22 mouse cellular contexts compared by ENCODE assay signal in the genomic region with DNA sequence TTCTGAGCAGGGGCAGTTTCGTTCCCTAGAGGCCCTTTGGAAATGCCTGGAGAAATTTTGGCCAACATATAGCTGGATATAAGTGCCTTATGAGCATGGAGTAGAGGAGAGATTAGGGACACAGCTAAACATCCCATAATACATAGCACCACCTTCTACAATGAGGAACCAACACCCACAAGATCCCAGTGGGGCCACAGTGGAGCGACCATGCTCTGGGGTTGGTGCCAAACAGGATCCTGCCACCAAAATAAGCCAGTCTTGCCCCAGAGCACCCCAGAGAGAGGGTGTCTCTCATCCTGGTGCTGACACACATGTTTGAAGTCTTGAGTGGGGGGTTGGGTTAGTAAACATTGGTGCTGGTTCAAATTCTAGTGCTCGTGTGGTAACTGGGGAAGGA. TPM values are rescaled to one million over a fixed set of nuclear protein-coding genes. Genes with fewer than 3 reads are reported as not detected.
DNase-seq lines count a peak whose midpoint lies in the region; ATAC-seq lines count a peak whose summit lies in the region.
"Had no signal": no experiment of that assay in that cellular context is flagged by ENCODE, and none has a peak within 500 bp of the region (broad histone marks: within the 10 kb centered on the region; RNA-seq: fewer than 3 reads in every experiment).

No protein-coding gene starts in this region.

- WGBS in forebrain, embryonic 12.5 days: 83% methylated on average over 3 of the region's 3 CpGs
- whole genome bisulfite sequencing in forebrain, embryonic 10.5 days: 85% methylated on average over 3 of the region's 3 CpGs
- 80% methylated on average over 3 of the region's 3 CpGs for WGBS in midbrain, embryonic 13.5 days
- 85% methylated on average over 3 of the region's 3 CpGs for WGBS in midbrain, embryonic 10.5 days
- 88% methylated on average over 3 of the region's 3 CpGs for WGBS in hindbrain, embryonic 16.5 days
- WGBS in neural tube, embryonic 14.5 days: 81% methylated on average over 3 of the region's 3 CpGs

- no peak for DNase-seq in forebrain, embryonic 10.5 days (ENCODE audit: extremely low spot score, low spot score)
- no peak for DNase-seq in midbrain, embryonic 10.5 days (ENCODE audit: low spot score)
- DNase-seq in adrenal gland, postnatal 10 days: no peak
- no peak for DNase-seq in cerebellum, adult 18-20 months
- DNase-seq: adrenal gland, postnatal 25 days; cerebellum, adult 11-12 months; gastrocnemius, adult 2 months; heart, adult 2 months; heart, postnatal 36 days; kidney, postnatal 4 days; right cerebral cortex, postnatal 14 days; thymus, adult 18-20 months had no signal

- no peaks in the 10 kb centered on the region for H3K9me3 ChIP-seq in forebrain, embryonic 12.5 days
- H3K9me3 ChIP-seq in forebrain, embryonic 10.5 days: no peaks in the 10 kb centered on the region
- H3K9me3 ChIP-seq in midbrain, embryonic 13.5 days: no peaks in the 10 kb centered on the region
- H3K9me3 ChIP-seq in midbrain, embryonic 10.5 days (replicated peaks): no peaks in the 10 kb centered on the region
- no peaks in the 10 kb centered on the region for H3K9me3 ChIP-seq in hindbrain, embryonic 16.5 days (ENCODE audit: control insufficient read depth, low read length)
- H3K9me3 ChIP-seq in neural tube, embryonic 14.5 days (ENCODE audit: control insufficient read depth, low read length): no peaks in the 10 kb centered on the region
- H3K9me3 ChIP-seq: embryonic facial prominence, embryonic 10.5 days; lung, embryonic 15.5 days; stomach, embryonic 15.5 days had no signal

- H3K36me3 ChIP-seq in forebrain, embryonic 12.5 days (replicated peaks): peaks cover 8% of the 10 kb centered on the region; the same call in 1 of the 2 replicates
- no peaks in the 10 kb centered on the region for H3K36me3 ChIP-seq in forebrain, embryonic 10.5 days (replicated peaks)
- H3K36me3 ChIP-seq in midbrain, embryonic 13.5 days: peaks cover 18% of the 10 kb centered on the region; the same call in 1 of the 2 replicates
- H3K36me3 ChIP-seq in midbrain, embryonic 10.5 days: peaks cover 4% of the 10 kb centered on the region
- H3K36me3 ChIP-seq in hindbrain, embryonic 16.5 days (ENCODE audit: control insufficient read depth, insufficient read depth, low read length): peaks cover 2% of the 10 kb centered on the region; the same call in 1 of the 2 replicates
- 0 out of 2 replicates have a peak, but pooled peaks cover 3% of the 10 kb centered on the region for H3K36me3 ChIP-seq in neural tube, embryonic 14.5 days (ENCODE audit: control insufficient read depth, insufficient read depth, low read length)
- H3K36me3 ChIP-seq: embryonic facial prominence, embryonic 10.5 days; lung, embryonic 15.5 days; stomach, embryonic 15.5 days had no signal

- ATAC-seq in forebrain, embryonic 12.5 days (ENCODE audit: low FRiP score): no peak
- no peak for ATAC-seq in midbrain, embryonic 13.5 days
- no peak for ATAC-seq in hindbrain, embryonic 16.5 days
- no peak for ATAC-seq in neural tube, embryonic 14.5 days (ENCODE audit: low read depth)
- ATAC-seq: activated CD4-positive, CD25-positive, alpha-beta regulatory T cell, adult 4 months; intestine, embryonic 16.5 days had no signal

- no peaks in the 10 kb centered on the region for H3K27me3 ChIP-seq in forebrain, embryonic 12.5 days
- H3K27me3 ChIP-seq in forebrain, embryonic 10.5 days (ENCODE audit: poor library complexity, severe bottlenecking): no peaks in the 10 kb centered on the region
- H3K27me3 ChIP-seq in midbrain, embryonic 13.5 days: no peaks in the 10 kb centered on the region
- no peaks in the 10 kb centered on the region for H3K27me3 ChIP-seq in midbrain, embryonic 10.5 days (ENCODE audit: low read depth, poor library complexity, severe bottlenecking)
- no peaks in the 10 kb centered on the region for H3K27me3 ChIP-seq in hindbrain, embryonic 16.5 days (replicated peaks; ENCODE audit: control insufficient read depth, insufficient read depth, low read length)
- no peaks in the 10 kb centered on the region for H3K27me3 ChIP-seq in neural tube, embryonic 14.5 days (ENCODE audit: control insufficient read depth, insufficient read depth, low read length)
- H3K27me3 ChIP-seq: lung, embryonic 15.5 days; stomach, embryonic 15.5 days had no signal

- peak overlapping the region; percentile 46; the same call in 1 of the 2 replicates for H3K27ac ChIP-seq in forebrain, embryonic 12.5 days
- H3K27ac ChIP-seq in forebrain, embryonic 10.5 days: no peak overlapping the region
- H3K27ac ChIP-seq in midbrain, embryonic 13.5 days: peak overlapping the region; percentile 90
- no peak overlapping the region for H3K27ac ChIP-seq in midbrain, embryonic 10.5 days (replicated peaks)
- H3K27ac ChIP-seq in hindbrain, embryonic 16.5 days (ENCODE audit: low read depth, low read length): peak overlapping the region; percentile 49
- peak overlapping the region; percentile 65 for H3K27ac ChIP-seq in neural tube, embryonic 14.5 days (ENCODE audit: low read depth, low read length)
- H3K27ac ChIP-seq: embryonic facial prominence, embryonic 10.5 days; gastrocnemius, adult 2 months; heart, adult 2 months; liver, embryonic 14.5 days; lung, embryonic 15.5 days; stomach, embryonic 15.5 days had no signal

- no peak overlapping the region for H3K4me2 ChIP-seq in forebrain, embryonic 12.5 days
- H3K4me2 ChIP-seq in midbrain, embryonic 13.5 days (replicated peaks): no peak overlapping the region
- H3K4me2 ChIP-seq in hindbrain, embryonic 16.5 days (ENCODE audit: low read length): no peak overlapping the region
- H3K4me2 ChIP-seq in neural tube, embryonic 14.5 days (ENCODE audit: low read depth, low read length): no peak overlapping the region
- H3K4me2 ChIP-seq: lung, embryonic 15.5 days; stomach, embryonic 15.5 days had no signal

- no peak overlapping the region for H3K9ac ChIP-seq in forebrain, embryonic 12.5 days
- H3K9ac ChIP-seq in midbrain, embryonic 13.5 days (replicated peaks): 0 out of 2 replicates have a peak overlapping the region, but pooled peaks have one; percentile 5
- H3K9ac ChIP-seq in hindbrain, embryonic 16.5 days (ENCODE audit: low read depth, low read length): no peak overlapping the region
- H3K9ac ChIP-seq in neural tube, embryonic 14.5 days (replicated peaks; ENCODE audit: low read depth, low read length): no peak overlapping the region
- H3K9ac ChIP-seq: liver, embryonic 14.5 days; lung, embryonic 15.5 days; stomach, embryonic 15.5 days had no signal

- H3K4me3 ChIP-seq in forebrain, embryonic 12.5 days (replicated peaks): no peak overlapping the region
- no peak overlapping the region for H3K4me3 ChIP-seq in forebrain, embryonic 10.5 days
- H3K4me3 ChIP-seq in midbrain, embryonic 13.5 days (replicated peaks): no peak overlapping the region
- no peak overlapping the region for H3K4me3 ChIP-seq in midbrain, embryonic 10.5 days
- no peak overlapping the region for H3K4me3 ChIP-seq in hindbrain, embryonic 16.5 days (ENCODE audit: low read length)
- no peak overlapping the region for H3K4me3 ChIP-seq in neural tube, embryonic 14.5 days (ENCODE audit: low read depth, low read length)
- H3K4me3 ChIP-seq: embryonic facial prominence, embryonic 10.5 days; gastrocnemius, adult 2 months; heart, adult 2 months; lung, embryonic 15.5 days; stomach, embryonic 15.5 days had no signal

- peaks cover 66% of the 10 kb centered on the region for H3K4me1 ChIP-seq in forebrain, embryonic 12.5 days
- H3K4me1 ChIP-seq in forebrain, embryonic 10.5 days: peaks cover 34% of the 10 kb centered on the region
- H3K4me1 ChIP-seq in midbrain, embryonic 13.5 days (replicated peaks): peaks cover 83% of the 10 kb centered on the region
- peaks cover 26% of the 10 kb centered on the region for H3K4me1 ChIP-seq in midbrain, embryonic 10.5 days
- H3K4me1 ChIP-seq in hindbrain, embryonic 16.5 days (ENCODE audit: control insufficient read depth, insufficient read depth, low read depth, low read length): peaks cover 47% of the 10 kb centered on the region
- H3K4me1 ChIP-seq in neural tube, embryonic 14.5 days (ENCODE audit: control insufficient read depth, insufficient read depth, low read length): peaks cover 40% of the 10 kb centered on the region
- H3K4me1 ChIP-seq: stomach, embryonic 15.5 days had no signal

RNA-seq across cellular contexts. Expression of a gene that starts 28.3 kb away (rescaled TPM):
- 185 and 202 TPM in 2 replicates for polyA plus RNA-seq in forebrain, embryonic 12.5 days (2016; fragmentation: Nextera tagmentation; extraction: Ambion mirVana)
- polyA plus RNA-seq in forebrain, embryonic 10.5 days (2016; fragmentation: Nextera tagmentation; extraction: Ambion mirVana): 9.8 and 16.1 TPM in 2 replicates
- 444 and 467 TPM in 2 replicates for polyA plus RNA-seq in midbrain, embryonic 13.5 days (2015; fragmentation: Nextera tagmentation; extraction: Ambion mirVana)
- 25.7 and 51.3 TPM in 2 replicates for polyA plus RNA-seq in midbrain, embryonic 10.5 days (2016; fragmentation: Nextera tagmentation; extraction: Ambion mirVana)
- polyA plus RNA-seq in hindbrain, embryonic 16.5 days (2015; fragmentation: Nextera tagmentation; extraction: Ambion mirVana): 530 and 557 TPM in 2 replicates
- polyA plus RNA-seq in neural tube, embryonic 14.5 days (2014; fragmentation: Nextera tagmentation; extraction: Ambion mirVana): 143 and 156 TPM in 2 replicates
- 10 to 100 TPM; 28.7 to 37.4 TPM for total RNA-seq in adrenal gland, postnatal 10 days (2021)
- total RNA-seq: gastrocnemius, adult 2 months had no signal

Comparison
In these comparisons a context has a peak if more than half of its experiments do, and no peak if none do; other contexts are left out.
1. H3K27ac ChIP-seq: peak in forebrain, embryonic 12.5 days (single experiment), midbrain, embryonic 13.5 days (single experiment), hindbrain, embryonic 16.5 days (single experiment) and neural tube, embryonic 14.5 days (single experiment); none in forebrain, embryonic 10.5 days (single experiment) and midbrain, embryonic 10.5 days (single experiment).